Mouse (Mus musculus) Muller cell, postnatal 12 days (primary cell): Measurements from ENCODE around the gene Tmem209.

Source experiments
- DNase-seq: peaks from one replicate; pipeline ENCODE4 v3.0.0-alpha.2; 2015; ENCODE audit errors: inconsistent ontology term

The Tmem209 gene

DNA sequence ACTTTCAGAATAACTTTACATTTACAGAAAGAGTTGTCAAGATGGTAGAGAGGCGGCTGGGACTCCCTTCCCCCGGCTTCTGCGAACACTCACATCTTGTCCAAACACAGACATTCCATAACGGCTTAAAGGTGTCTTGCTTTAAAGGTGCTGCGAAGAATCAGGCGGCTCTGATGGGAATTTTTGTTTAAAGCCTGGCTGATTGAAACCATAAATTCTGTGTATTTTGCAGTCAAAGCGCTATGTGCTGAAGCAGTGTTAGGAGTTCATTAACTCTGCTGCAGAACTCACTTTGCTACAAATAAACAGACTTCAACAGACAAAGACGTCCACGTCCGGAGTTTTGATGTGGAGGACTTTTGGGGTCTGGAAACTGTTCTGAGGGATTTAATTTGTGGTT lies 28.7 kb upstream of the Tmem209 start:
- no peak for DNase-seq

DNA sequence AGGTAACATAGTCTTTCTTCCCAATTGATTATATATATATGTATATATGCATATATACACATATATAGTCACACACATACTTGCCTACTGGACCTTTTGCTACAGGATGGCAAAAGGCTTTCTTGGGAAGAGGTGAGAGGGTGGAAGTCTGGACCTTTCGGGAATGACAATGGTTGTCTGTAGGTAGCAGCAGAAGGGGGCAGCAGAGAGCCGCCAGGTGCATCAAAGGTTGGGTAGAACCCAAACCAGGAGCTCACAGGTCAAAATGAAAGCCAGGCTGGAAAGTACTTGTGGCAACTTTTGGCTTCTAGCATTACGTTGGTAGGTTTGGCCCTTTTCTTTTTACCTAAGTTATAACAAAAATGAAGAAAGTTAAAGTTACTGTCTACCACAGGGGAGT lies 25.8 kb upstream of the Tmem209 start:
- DNase-seq, result no peak

DNA sequence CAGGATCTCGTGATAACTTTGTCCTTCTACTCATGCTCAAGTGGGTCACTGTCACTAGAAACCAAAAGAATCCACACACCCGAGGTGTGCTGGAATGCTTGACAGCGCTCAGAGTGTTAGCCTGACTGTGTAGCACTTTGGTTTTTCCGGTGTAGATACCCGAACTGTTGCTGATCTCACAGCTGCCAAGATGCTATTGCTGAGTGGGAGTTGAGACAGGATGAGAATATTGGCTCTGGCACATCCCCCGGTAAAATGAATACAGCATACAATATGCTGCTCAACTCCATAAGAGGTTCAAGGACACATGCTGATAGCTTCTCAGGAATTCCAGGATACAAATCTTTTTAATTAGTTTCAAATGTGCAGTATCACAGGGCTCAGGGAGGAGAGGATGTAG lies 19.2 kb upstream of the Tmem209 start:
- peak; percentile 22 for DNase-seq

DNA sequence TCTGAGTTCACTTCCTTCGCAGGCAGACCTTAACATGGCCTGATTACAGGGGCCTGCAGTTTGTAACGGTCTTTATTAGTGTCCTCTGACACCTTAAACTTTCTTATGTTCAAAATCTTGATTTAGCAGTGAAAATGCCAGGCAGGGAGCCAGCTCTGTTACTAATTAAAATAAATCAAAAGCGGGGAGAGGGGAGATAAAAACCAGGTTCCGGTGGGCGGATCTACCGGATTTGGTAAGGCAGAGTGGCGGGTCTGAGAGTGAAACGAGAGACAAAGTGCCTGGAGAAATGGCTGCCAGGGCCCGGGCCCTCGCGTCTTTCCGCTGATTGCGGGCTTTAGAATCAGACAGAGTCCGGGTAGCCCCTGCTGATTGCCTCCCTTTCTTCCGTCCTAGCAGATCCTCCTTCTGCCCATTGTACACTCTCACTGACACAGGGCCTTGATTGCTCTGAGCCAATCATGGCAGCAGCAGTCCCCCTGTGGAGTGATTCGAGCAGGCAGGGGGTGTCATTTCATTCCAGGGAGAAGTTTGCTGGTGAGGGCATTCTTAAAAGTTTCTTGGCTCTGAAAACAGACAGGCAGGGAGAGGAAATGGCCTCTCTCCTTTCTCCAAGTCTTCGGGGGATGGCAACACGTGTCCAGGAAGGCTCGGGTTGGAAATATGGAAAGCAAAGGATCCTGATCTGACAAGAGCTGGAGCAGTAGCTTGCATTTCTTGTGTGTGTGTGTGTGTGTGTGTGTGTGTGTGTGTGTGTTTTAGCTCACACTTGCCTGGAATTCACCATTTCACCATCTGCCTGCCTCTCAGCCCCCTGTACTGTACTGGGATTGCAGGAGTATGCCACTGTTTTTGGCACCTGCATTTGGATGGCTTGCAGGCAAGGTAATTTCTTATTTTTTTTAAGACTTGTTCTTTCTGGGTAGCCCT lies 17.3 kb upstream of the Tmem209 start:
- peak; percentile 19 for DNase-seq

DNA sequence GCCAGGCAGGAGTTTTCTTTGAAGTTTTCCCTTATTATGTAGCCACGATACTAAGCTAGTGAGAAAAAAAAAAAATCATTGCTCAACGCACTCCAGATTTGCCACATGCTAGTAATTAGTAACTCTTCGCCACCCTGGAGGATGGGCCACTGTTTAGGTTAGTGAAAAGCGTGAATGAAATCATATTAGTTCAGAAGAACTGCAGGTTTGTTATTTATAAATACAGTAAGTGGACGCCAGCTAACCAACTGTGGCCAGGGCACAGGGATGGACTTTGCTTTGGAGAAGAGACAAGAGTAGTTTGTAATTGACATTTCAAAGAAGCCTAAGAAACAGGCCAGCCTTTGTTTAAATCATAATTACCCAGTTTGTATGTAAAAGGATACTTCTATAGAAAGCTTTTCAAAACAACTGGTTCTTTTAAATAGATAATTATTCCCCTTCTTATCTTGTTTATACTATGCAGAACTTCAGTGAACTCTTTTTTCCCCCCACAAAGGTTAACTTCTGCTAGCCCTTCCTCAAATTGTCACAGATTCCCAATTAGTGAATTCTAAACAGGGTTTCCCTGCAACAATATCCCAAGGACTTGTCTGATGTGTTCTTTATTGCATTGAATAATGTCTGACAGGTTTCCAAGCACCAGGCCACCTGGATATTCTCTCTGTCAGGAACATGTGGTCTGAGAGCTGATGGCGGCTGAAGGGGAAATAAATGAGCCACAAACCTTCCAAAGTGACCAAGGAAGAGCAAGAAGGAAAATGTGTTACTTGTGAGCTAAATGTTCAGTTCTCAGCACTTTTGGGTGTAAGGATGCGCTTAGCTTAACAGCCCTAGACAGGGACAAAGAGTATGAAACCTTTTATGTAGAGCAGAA lies 16.1 kb upstream of the Tmem209 start:
- peak; percentile 21 for DNase-seq

DNA sequence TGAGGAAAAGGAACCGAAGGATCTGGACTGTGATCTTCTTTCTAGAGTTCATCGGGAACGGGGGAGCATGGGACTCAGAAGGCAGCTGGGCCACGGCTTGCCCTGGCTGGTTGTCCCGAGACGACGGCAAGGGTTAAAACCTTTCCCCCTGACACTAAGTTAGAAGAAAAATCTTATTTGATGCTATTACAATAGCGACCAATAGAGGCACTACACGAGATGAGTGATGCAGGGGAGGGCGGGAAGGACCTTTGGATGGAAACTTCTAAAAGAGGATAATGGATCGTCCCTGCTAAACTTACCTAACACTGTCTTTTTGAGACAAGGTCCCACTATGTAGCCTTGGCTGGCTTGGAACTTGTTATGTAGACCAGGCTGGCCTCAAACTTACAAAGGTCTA lies 10.8 kb upstream of the Tmem209 start:
- no peak for DNase-seq

DNA sequence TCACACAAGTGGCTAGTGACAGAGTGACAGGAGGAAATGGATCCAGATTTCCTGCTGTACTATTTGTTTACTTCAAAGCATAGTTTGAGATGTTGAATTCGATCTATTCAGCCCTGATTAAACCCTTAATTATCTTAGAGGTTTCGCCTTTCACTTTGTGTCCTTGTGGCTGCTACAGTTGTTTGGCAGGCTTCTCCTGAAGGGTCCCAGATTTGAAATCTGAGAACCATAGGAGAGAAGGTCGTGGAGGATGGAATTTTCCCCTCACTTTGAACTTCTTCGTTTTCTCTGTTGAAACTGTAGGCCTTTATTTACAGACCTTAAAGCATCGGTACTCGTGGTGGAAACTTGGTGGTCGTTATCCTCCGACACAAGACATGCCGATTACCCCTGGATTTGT lies 4.7 kb upstream of the Tmem209 start:
- no peak for DNase-seq

DNA sequence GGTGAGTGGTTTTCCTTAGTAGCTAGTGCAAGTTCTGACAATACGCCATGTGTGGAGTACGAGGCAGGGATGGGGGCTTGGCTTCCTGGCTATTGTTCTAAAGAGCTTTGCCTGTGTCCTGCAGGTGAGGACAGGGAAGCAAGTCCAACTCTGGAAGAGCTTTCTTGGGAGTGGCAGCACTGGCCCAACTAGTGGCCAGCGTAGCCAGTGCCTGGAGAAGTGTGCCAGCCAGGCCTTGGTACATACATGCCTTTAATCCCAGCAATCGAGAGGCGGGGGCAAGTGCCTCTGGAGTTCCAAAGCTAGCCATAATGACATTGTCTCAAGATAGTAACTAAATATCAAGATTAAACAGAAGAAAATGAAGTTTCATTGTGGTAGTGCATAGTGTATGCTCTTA lies 708 bp upstream of the Tmem209 start:
- DNase-seq, result no peak

DNA sequence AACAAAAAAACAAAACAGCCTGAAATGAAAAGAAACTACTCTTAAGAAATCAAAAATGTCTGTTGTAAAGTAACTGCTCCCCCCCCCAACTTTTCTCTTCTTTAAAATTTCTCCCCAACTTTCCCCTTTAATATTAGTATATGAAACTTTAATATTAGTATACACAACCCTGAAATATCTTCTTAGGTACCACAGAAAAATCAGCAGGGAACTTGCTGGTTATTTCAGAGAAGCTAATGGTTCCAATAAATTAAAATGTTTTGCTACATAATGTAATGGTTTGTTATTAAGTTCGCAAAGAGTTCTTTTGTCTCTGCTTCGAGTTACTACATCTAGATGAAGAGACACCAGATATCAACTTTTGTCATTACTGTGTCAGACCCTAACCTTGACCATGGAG lies 759 bp downstream of the Tmem209 start:
- DNase-seq, result no peak

DNA sequence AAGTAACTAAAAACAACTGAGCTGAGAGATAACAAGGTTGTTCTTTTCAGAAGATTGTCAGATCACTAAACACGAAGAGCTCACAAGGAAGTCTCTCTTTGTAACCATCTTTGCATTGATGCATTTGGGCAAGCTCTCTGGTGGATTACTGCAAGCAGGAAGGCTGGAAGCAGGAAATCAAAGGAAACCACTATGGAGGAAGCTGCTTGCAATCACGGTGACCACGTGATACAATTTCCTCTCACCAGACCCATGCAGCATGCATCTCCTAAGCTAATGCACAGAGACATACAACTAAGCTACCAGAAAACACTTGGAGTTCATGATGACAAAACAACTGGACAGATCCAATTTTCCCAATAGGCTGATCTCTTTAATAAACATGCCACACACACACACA lies 10.5 kb downstream of the Tmem209 start:
- no peak for DNase-seq

DNA sequence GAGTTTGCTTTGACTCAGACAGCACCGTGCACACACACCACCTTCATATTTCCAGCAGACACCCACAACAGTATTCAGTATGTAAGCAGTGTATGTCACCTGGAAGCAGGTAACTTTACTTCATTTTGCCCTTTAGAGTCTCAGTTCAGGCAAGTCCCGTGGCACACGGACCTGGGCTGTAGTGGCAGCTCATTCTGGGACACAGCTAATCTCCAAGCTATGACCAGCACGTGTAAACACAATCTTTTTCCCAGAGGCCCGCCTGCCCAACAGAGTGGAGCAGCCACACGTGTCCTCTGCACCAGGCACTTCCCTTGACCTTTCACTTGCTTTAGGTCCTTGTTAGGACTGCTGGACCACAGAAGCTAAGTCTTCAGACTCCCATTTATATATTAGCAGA lies 23.1 kb downstream of the Tmem209 start:
- DNase-seq, result no peak

DNA sequence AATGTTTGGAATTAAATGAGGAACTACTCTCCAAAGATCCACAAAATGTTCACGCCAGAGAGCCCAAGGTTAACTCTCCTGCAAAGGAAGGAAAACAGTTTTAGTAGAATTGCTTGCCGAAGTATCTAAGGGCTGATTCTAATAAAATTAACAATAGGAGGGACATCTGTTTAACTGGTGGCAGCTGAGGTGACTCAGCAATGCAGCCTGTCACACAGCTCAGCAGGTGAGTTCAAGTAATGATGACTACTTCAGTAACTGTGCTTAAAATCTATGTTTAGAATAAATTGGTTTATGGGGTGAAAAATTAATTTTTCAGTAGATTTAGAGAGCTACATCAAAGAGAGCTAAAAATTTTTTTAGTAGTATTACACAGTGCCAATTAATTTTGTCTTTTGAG lies 26.7 kb downstream of the Tmem209 start:
- DNase-seq, result no peak

DNA sequence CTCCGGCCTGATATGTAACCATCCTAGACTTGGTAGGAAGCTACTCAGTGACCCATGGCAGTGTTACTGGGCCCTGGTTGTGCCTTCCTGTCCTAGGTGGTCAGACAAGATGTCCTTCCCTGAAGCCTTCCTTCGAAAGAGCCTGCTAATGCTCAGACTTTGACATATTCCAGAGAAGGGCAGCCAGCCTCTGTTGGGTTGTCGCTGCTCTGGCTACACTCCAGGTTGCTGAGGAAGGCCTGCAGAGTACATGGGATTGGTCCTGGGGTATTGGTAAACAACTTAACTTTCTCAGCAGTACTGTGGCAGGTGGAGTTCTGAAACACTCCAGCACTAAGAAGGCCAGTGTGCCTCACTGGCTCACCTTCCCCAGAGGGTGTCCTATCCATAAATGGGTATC lies 30.2 kb downstream of the Tmem209 start:
- no peak for DNase-seq

DNA sequence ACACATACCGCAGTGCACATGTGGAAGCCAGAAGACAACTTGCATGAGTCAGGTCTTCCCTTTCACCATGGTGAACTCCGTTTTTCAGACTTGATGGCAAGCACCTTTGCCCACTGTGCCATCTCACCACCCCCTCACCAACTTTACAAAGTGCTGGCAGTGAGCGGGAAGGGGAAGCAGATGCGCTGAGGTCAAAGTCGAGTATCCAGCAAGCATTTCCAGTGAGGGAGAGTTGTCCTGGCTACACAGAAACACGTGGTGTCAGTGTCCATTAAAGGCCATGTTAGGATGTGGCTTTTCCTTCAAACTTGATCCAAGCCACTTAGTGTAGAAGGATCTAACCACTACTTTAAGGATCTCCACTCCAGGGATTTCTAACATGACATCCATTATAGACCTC lies 31.8 kb downstream of the Tmem209 start:
- DNase-seq, result no peak

DNA sequence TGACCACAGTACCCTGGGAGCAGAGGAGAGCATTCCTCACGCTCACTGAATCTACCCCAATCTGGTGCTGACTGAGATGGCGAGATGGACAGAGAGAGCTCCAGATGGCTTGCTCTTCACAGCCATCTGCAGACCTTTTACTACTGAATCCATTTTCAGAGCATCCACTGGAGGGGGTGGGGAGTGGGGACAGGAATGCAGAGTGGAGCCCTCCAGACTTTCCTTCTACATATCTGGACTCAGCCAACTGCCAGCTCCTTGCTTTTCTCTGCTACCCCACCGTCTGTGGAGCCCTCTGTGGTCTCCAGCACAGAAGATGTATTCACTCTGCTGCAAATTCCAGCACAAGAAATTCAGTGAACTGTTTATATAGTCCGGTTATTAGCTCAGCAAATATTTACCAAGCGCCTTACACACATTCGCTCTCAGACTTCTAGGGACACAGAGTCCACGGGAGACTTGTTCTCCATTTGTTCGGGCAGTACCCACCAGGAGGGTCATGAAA lies 32.3 kb downstream of the Tmem209 start:
- DNase-seq, result peak; percentile 58

DNA sequence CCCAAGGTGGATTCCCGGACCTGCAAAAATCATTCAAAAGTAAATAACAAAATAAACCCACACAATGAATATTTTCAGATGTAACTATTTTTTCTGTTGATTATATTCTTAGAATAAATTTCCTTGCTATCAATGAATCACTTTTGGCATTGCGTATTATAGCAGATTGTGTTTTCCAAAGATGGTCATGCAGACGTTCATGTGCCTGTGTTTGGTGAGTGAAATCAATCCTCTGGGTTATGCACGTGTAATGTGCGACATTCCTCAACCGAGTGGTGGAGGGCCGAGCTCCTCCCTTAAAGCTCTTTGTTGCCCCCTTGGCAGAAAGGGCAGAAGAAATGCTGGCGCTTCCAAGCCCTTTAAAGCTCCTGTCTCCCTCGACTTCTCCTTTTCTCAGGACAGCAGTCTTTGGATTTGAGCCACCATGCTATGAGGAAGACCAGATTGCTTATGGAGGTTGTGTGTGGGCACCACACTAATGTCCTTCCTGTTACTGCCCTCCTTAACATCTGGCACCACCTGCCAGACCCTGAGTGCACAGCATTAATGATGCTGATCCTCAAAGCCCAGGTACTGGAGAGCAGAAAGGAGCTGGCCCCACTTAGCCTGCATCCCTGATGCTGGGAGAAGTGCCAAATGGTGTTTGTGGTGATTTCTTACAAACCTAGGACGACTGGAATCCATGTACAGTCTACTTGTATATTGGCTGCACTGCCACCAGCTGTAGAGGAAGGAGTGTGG lies 33.4 kb downstream of the Tmem209 start:
- DNase-seq, result no peak

DNA sequence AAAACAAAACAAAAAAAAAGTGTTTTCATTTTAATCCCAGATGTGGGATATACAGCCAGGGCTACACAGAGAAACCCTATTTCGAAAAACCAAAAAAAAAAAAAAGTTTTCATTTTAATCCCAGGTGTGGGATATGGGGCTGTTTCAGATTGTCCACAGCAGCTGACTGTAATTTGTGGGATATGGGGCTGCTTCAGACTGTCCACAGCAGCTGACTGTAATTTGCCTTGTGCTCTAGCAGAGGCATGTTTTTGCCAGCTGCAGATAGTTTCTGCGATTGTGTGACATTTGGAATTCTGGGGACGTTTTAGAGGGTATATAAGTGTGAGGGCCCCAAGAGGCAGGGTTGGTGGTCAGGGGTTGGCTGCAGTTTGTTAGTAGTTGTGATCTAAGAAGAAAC lies 37.9 kb downstream of the Tmem209 start:
- DNase-seq, result no peak

DNA sequence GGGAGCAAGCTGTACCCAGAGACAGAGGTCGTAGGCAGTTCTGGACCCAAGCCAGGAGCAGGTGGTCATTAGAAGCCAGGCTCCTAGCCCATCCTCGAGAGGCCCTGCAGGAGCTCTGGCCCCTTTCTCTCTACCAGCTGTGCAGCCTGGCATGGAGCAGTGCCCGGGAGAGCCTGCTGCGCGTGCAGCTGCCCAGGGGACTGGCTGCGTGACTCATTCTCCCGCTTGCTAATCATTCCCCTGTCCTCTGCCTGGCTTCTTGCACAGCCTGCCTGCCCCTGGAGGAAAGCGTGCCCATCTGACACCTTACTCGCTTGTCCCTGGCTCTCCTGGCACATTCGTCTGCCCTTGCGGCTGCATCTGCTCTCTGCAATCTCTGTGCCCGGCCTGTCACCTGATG lies 40.2 kb downstream of the Tmem209 start:
- DNase-seq, result peak; percentile 66

DNA sequence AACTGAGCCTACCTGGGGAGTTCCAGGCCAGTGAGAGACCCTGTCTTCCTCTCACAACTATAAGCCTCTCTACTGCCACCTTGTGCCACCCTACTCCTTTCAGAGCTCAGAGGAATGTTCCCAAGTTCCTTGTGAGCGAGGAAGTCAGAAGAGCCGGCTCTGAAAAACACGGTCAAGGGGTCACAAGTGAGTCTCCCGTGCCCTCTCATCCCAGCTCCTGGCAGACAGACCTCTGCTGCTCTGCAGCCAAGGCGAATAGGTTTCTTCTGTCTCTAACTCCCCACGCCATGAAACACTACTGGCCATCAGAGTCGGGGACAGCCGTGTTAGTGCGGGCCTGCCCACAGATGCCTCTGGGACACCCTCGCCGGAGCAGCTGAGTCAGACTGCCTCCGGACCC lies 40.9 kb downstream of the Tmem209 start:
- peak; percentile 27 for DNase-seq

DNA sequence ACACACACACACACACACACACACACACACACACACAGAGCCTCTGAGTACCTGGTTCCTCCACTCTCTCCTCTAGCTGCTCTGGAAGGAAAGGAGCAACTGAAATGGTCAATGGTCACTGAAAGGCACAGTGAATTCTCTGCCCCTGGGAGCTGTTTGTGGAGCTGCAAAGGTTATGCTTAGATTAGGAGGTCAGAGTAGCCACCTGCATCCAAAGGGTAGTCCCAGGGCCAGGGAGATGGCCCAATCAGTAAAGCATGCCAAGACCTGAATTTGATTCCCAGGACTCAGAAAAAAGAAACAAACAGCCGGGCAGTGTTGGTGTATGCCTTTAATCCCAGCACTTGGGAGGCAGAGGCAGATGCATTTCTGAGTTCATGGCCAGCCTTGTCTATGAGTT lies 41.5 kb downstream of the Tmem209 start:
- DNase-seq, result no peak

DNA sequence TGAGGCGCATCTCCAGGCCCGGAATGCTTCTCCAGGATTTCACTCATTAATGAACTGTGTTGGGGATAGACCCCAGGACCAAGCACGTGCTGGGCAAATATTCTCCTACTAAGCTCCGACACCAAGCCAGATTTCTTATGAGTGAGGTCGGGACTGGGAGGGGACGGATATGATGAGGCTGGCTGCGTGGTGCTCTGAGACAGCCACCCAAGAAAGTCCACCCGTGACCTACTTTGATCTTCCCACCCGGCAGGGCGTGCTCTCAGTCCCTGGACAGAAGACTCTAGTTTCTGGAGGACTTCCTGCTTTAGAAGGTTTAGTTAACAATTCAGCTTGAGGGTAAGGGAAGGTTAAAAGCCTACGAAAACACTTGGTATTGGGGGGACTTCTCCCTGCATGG lies 44.0 kb downstream of the Tmem209 start:
- DNase-seq, result no peak

DNA sequence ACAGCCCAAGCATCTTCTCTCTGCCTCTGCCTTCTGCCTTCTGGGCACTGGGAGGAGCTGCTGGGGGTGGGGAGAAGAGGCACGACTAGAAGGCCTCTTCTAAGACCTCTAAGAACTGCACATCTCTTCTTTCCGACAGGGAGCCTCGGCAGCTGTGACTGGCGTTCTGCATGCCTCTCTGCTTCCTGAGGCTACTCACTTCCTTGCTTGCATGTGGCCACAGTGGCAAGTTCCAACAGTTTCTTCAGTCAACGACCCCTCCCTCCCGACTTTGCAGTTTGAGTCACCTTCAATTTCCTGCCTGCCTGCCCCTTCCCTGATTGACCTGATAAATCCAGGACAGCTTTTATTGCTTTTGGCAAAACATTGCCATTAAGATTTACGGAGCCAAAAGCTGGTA lies 46.8 kb downstream of the Tmem209 start:
- DNase-seq, result no peak
